Mouse (Mus musculus) urinary bladder, postnatal 36 days (tissue): ENCODE data around the gene Rhox12.
A peak's percentile ranks its signal among the peaks of the same experiment; 100 is the strongest.

Source experiments
- DNase-seq, 2 experiments: peaks; one replicate each; pipeline ENCODE4 v3.0.0; 2022; ENCODE audit warnings: low spot score in 2 of 2, mixed read lengths in 1 of 2

Gene Rhox12

DNA sequence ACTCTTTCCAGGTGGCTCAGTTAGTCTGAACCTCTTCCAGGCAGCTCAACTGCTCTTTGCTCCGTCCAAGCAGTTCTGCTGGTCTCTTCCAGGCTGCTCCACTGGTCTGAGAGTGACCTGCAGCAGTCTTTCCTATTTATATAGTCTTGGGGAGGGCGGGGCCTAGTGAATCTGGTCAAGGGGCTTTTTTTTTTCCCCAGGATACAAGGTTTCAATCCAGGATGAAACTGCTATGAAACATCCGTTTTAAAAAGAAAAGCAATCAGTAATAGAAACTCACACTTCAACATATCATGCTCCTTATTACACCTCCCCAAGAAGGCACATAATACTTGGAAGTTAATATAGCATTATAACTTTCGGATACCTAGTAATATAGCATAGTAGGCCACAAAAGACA lies at the start of gene Rhox12:
Gene Rhox12 (minus strand): TSS at position 101 of the 400 bp plus-strand sequence.
- no peak for DNase-seq

DNA sequence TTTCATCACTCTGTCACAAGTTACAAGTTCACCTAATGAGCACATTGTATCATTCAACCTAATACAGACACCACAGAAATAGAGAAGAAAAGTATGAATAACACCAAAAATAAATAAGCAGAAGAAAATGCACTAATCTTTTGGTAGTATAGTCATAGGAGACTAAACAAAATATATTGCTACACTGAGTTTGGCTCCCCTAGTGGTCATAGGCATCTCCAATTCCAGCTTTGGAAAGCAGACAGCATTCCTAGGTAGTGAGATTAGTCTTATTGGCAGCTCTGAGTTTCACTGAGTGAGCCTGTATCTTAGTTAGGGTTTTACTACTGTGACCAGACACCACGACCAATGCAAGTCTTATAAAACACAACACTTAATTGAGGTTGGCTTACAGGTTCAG lies 48.4 kb upstream of the Rhox12 start:
- DNase-seq: no peak

DNA sequence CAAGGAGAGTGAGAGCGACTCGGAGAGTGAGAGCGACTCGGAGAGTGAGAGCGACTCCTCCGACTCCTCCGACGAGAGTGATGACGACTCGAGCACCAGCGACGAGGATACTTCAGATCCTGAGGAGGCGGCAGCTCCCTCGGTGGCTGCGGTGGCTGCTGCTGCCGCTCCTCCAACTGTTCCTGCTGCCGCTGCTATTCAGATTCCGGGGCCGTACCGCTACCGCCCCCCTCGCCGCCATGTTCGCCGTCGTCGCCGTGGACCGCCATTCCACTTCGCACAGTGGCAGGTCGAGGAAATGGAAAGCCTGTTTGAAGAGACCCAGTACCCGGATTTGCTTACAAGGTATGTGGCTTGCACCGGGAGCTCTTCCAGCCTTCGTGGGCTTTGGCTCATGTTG lies 10.8 kb upstream of the Rhox12 start:
- DNase-seq: no peak

DNA sequence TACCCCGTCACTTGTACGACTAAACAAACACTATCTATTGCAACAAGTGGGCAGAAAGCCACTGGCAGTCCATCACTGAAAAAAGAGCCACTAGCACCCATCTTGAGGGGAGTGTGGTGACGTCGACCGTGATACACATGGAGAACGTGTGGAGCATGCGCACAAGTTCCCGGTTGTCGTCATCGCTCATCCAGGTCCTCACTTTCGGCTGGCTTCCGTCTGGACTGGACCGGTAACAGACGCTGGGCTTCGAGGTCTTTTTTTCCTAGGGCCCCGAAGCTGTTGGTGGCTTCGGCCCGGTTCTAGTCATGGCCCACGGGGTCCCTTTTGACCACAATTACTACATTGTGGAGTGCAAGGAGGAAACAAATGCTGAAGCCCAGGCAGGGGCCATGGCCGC lies 10.3 kb upstream of the Rhox12 start, which contains the start of gene Rhox13:
Gene Rhox13 (plus strand): TSS at position 238 of the 400 bp plus-strand sequence.
- no peak for DNase-seq

DNA sequence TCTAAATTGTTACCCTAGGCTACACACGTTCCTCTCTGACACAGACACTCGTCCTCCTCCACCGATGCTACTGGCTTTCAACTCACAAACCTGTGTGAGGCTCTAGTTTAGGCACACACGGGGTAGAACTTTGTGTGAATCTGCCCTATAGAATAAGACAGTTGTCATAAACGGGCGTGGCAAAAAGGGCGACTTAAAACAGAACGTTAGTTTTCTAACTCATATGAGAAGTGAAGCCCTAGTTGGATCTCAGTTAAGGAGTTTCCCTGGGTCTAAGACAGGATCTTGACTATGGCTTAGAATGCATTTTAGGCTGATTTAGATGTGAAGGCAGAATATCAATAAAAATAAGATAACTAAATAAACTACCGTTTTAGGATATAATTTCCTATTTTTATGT lies 25.7 kb downstream of the Rhox12 start, which contains the start of gene Rhox11:
Gene Rhox11 (minus strand): TSS at position 101 of the 400 bp plus-strand sequence.
- DNase-seq: no peak

- DNase-seq: peak in 1 of 2 experiments; percentile 40
Observed at GRCm38 (mm10) chrX:38084226-38084625, 26.5 kb downstream of the Rhox12 start.

GRCm38 (mm10) chrX:38066175-38066574 lies 44.5 kb downstream of the Rhox12 start, which contains the start of gene Rhox10:
Rhox10 (plus strand) TSS chrX:38066475.
- DNase-seq: no peak

GRCm38 (mm10) chrX:38061544-38061943 lies 49.2 kb downstream of the Rhox12 start:
- DNase-seq: no peak
